Mouse (Mus musculus): Measurements from ENCODE around the gene Plekhm2.

Plekhm2 gene

DNA sequence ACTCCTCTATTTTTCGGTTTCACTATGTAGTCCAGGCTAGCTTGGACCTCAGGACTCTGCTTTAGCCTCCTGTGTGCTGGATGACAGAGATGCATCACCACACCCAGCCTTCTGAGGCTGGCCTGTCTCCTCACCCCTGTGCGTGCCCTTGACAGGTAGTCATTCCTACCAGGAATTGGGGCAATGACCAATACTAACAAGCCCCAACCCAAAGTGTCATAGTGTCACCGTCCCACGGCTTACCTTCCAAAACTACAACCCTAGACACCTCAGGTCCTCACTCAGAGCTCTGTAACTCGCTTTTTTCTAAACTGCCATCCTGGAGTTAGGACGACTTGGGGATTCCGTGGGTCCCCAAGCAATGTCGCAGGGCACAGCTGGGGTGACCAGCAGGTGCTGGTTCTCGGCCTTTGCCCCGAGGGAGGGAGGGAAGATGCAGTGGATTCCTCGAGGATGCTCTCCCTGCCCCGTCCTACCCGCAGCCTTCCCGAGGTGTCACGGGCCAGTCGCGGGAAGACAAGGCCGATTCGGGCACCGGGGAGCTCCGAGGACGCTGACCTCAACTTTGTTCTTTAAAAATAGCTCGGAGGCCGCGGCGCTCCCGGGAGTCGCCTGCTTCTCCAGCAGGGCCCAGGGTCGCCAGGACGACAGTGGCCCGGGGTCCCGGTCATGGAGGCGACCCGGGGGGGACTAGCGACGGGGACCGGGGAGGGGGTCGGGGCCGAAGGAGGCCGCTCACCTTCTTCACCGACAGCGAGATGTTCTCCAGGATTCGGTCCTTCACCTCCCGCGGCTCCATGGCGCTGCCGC is 1.4 kb downstream of the Plekhm2 start:
- peak in 1 of 2 experiments; percentile 27 for DNase-seq (ENCODE audit: low spot score in 2 of 2)

DNA sequence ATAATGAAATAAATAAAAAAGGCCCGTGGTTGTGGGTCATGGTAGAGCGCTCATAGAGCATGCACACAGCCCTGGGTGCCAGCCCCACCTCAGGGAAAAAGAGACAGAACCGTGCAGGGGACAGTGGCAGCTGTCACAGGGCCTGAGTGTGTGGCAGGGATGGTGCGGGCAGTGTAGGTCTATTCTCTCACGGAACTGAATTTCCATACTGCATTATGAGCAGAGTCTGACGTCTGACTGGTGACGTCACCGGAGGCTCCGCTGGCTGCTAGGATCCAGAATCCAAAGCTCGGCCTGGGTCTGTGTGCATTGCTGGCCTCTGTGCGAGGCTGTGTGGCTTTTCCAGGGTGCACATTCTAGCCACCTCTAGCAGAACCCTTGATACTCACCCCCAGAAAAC is 3.8 kb downstream of the Plekhm2 start:
- no peak for DNase-seq (ENCODE audit: low spot score in 2 of 2)

DNA sequence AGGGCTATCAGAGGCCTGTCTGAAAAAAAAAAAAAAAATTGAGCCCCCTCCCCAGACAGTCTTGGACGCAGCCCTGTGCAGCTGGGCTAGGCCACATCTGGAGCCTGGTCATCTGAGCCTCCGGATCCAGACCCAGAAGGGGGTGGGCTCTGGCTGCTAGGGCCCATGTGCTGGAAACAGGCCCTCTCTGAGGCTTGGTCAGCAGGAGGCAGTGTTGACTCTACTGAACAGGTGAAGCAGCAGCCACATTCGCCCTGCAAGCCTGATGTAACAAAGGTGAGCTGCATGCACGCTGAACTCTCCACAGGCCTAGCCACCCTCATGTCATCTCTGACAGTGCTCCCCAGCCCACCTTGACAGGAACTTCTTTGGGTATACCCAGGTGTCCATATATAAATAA is 5.0 kb downstream of the Plekhm2 start:
- no peak for DNase-seq (ENCODE audit: low spot score in 2 of 2)

DNA sequence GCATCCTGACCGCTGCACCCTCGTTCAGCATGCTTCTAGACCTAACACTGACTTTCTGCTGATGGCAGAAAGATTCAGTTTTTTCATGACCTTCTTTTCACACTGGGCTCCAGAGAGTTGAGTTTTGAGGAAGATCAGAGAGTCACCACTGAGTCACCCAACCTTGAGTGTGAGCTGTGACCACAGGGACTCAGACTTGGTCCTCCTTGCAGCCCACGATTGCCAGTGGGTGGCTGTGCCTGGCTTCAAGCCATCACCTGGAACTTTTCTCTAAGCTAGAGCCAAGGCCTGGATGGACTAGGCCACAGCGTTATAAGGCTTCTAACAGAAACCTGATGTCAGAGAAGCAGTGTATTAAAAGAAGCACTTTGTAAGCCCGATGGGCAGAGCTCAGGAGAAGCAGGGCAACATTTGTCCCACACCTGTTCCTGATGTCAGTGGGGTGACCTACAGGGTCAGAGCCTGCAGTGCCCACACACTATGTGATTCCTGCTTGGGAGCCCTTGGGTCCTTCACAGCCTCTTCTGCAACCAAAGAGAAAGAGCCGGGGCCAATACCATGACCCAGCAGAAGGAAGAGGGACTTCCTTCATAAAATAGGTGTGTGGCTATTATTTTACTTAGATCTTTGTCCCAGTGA is 5.7 kb downstream of the Plekhm2 start:
- DNase-seq (ENCODE audit: low spot score in 2 of 2), result no peak

DNA sequence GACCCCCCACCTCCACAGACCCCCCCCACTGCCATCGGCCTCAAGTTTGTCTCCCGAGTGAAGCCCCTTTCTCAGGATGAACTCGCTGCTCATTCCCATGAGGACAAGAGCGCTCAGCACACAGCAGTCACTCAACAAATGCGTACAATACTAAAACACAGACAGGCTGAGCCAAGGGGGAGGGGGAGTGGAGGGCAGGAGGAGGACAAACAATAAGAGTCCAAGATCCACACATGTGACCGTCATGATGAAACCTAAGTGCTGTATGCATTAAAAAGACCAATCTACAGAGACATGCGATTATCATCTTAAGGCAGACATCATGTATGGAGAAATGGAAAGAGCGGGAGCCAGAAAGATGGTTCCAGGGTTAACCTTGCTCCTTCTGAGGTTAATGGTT is 7.8 kb downstream of the Plekhm2 start:
- DNase-seq (ENCODE audit: low spot score in 2 of 2), result no peak

DNA sequence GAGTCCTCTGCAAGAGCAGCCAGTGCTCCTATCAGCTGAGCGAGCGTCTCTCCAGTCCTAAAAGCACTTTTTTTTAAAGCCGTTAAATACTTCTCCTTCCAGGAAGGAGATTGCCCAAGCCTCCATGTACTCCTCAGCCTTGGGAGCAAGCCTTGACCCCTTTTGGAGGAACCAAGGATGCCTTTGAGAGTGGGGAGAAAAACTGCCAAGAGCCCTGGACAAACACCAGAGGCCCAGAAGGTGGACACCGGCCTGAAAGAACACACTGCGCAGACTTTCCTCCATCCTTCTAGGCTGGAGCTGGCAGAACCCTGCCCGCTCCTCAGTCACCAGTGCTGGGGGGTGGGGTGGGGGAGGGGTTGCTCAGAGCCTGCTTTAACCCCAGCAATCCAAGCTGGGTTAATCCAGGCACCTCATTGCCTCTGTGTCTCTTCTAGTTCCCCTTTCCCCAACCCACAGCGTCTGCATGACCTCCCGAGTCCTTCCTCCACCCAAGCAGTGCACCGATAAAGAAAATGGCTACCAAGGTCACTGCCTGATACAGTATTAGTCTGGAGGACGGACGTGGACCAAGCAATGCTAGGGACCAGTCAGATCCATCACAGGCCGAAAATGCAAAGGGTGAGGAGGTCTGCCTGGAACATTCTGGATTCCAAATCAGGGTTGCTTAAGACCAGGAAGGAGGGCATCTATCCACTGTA is 8.6 kb downstream of the Plekhm2 start:
- peak in 1 of 2 experiments; percentile 32 for DNase-seq (ENCODE audit: low spot score in 2 of 2)

DNA sequence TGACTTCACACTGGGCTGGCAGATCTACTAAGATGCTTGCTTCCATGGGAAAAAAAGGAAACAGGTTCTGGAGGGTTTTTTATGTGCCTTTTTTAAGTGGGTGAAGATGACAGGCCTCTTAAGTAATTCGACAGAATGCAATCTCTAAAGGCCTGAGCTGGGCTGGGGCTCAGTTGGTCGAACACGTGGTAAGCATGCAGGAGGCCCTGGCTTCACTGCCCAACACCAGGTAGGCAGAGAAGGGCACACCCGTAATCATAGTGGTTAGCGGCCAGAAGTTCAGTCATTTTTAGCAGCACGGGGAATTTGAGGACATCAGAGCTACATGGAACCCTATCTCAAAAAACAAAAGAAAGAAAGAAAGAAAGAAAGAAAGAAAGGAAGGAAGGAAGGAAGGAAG is 10.2 kb downstream of the Plekhm2 start:
- DNase-seq (ENCODE audit: low spot score in 2 of 2), result no peak

DNA sequence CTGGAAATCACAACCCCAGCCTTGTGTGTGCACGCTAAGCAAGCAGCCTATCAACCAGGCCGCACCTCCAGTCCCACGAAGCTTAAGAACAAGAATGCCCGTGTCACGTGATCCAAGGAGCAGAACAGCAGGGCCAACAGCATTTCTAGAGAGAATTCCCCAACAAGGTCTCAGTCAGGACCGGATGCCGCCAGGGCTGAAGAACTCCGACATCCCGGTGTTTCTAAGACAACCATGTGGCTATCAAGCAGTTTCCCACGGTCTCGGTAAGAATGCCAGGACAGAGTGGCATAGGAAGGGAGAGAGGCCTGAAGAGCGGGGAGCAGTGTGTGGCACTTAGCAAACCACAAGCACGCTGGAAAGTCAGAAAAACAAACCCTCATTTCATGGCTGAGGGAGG is 10.9 kb downstream of the Plekhm2 start:
- no peak for DNase-seq (ENCODE audit: low spot score in 2 of 2)

DNA sequence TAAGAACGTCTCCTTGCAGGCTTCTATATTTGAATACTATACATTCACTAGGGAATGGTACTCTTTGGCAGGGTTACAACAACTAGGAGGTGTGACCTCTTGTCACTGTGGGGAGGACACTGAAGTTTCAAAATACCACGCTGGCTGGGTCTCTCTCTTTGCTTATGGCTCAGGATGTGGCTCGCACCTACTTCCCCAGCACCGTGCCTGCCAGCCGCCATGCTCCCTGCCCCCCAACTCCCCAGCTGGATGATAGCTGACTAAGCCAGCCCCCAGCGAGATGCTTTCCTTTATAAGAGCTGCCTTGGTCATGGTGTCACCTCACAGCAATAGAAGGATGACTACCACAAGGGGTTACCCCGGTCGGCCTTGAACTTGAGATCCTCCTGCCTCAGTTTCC is 11.7 kb downstream of the Plekhm2 start:
- no peak for DNase-seq (ENCODE audit: low spot score in 2 of 2)

DNA sequence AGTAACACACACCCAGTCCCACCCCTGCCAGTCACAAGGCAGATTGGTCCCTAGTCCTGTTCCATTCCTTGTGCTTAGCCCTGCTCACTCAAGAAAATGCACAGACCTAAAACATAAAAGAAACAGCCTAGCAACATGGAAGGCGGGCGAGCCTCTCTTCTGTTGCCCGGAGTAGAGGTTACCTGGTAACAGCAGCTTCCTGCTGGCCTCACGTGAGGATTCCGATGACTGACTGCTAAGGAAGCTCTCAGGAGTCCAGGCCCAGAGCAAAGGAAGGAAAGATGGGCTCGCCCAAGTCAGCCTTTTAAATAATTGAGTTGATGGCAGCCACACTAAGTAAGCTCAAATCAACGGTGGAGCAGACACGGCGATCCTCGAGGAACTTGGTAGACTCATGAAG is 12.8 kb downstream of the Plekhm2 start:
- no peak for DNase-seq (ENCODE audit: low spot score in 2 of 2)

DNA sequence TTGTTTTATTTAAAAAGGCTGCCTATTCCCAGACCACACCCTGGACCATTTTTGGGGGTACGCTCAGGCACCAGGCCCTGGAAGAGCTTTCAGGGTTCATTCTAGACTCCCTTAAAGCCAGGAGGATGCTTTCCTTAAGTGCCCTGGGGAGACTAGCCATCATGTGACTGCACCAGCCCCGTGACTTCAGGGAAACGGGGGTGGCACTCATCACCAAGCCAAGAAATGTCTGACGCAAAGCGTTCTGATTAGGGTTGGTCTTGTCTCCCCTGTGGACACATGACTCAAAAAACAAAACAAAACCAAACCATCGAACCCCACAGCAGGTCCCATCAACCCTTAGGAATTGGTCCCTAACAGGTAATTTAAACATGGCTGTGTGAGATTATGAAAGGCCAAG is 13.4 kb downstream of the Plekhm2 start:
- DNase-seq (ENCODE audit: low spot score in 2 of 2), result no peak

DNA sequence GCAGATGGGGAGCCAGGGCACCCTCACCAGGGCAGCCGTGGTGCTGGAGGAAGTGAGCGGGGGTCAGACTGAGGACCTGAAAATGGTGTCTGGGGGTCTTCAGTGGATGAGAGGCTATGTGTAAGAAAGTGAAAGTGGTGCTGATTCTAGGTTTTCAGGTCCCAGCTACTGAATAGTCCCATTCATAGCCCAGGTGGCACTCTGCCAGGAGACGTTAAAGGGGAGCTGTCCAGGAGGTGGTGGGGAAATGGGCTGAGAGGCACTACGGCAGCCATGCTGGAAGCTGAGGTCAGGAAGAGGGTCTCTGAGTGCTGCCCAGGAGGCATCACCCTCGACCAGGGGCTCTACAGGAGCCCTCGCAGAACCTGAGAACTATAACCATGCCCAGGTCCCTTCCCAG is 15.5 kb downstream of the Plekhm2 start:
- no peak for DNase-seq (ENCODE audit: low spot score in 2 of 2)

DNA sequence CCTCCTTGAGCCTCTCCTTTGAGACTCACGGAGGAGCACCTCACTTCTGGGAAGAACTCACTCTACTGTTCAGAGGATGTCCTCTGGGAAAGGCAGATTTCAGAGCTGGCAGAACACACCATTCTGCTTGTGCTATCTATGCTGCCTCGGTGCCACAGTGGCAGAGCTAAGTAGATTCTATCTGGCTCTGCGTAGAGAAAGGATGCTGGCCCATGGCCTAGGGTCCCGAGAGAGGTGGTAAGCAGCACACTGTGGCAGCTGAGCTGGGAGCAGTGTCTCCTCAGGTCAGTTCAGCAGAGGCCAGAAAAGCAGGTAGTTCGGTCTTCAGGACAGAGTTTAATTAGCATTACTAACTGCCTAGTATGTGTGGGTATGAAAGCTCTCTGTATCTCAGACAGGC is 16.4 kb downstream of the Plekhm2 start:
- DNase-seq (ENCODE audit: low spot score in 2 of 2), result no peak

DNA sequence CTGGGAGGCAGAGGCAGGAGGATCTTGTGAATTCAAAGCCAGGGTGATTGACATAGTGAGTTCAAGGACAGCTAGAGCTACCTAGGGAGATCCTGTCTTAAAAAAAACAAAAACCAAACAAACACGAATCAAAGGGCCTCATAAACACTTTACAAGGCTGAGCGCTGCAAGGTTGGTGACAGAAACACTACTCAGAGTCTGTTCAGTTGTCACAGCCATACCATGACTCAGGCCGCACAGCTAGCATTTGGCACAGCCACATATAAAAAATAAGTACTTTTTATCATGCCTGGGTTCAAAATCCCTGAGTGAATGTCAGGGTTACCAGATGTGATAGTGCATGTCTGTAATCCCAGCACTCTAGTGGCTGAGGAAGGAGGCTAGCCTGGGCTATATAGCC is 17.5 kb downstream of the Plekhm2 start:
- no peak for DNase-seq (ENCODE audit: low spot score in 2 of 2)

DNA sequence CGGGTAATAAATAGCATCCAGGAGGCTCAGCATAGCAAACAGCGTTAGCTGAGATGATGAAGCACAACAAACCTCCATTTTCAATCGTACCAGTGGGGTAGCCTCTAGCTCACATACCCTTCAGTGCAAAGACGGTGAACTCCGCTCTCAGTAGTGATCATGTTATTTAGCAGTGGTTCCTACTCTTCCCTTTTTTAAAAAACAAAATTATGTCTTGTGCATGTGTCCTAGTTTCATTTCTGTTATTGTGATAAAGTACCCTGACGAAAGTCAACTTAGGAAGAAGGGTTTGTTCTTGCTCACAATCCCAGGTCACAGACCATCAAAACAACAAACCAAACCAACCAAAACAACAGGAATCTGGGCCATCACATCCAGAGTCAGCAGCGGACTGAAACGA is 18.7 kb downstream of the Plekhm2 start:
- no peak for DNase-seq (ENCODE audit: low spot score in 2 of 2)

DNA sequence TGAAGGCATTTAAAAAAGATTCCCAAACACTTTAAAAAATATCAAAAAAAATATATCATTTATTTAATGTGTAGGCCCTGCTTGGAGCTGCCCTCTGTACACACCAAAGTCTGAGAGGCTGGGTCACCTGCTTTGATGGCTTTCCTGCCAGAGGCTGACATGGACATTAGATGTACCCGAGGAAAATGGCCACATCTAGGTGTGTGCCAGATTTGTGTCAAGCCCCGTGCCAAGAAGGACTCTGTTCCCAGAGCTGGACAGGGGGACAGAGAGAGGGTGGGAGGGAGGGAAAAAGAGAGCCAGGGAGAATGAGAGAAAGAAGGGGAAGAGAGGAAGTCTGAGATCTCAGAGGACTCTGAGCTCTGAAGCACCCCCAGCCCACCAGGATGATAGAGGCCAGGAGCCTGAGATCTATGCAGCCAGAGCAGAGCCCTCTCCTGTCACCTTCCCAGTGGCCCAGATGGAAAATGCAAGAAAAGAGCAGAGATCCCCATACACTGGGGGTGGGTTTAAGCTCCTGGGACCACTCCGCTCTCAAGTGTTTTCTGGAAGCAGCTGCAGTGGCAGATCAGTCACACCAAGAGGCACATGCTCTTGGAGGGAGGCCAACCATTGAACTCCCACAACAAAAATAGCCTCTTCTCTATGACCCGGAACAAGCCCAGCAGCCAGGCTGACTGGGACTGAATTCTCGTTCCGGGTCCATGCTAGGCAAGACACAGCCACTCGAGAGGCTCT is 21.4 kb downstream of the Plekhm2 start:
- peak; percentile 51 to 52 for DNase-seq (ENCODE audit: low spot score in 2 of 2)

DNA sequence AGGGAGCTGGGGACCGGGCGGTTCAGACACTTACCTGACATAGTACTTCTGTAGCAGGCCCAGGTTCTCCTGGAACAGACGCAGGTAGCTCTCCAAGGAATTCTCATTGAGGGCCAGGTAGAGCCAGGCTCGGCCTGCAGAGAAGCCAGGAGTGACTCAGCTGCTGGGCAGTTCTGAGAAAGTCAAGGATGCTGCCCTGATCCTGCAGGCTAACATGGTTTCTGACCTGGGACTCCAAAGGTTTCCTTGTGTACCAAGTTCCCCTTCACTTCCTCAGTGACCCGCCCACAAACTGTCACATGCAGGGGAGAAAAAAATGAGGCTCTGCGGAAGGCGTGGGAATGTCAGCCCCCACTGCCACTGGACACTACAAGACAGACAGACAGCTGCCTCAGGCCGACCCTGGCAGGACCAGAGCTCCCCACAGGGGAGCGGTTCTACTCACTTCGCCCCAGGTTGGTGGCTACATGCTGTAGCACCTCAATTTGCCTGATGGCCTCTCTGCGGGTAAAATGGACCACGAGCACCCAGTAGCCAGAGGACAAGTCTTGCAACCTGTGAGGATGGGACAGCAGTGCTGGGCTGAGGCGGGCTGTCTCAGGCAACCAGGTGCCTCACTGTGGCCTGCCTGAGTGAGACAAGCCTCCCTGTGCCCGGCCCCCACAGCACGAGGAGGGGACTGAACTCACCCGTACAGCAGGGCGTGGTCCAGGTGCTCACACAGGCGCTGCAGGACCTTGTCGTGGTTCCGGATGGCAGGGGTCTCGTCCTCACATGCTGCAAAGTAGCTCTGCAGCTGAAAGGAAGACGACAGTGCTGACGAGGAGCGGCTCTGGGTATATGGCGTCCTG is 22.5 kb downstream of the Plekhm2 start:
- DNase-seq (ENCODE audit: low spot score in 2 of 2), result no peak

DNA sequence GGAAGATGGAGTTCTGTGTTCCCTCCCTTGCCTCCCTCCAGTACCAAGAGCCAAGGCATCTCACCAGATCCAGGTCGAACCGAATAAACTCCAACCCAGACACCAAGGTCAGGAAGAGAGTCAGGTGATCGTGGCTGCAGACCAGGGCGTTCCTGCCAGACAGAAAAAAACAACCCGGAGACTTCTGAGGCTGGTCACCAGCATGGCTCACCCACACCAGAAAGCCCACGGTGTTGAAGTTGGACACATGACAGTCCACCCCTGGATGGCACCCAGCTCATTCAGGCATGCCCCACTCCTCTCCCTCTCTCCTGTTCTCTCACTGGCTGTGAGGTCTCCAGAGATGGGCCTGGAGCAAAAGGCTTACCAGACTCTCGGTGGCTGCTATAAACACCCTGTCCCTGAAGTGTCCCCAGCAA is 23.3 kb downstream of the Plekhm2 start:
- no peak for DNase-seq (ENCODE audit: low spot score in 2 of 2)

DNA sequence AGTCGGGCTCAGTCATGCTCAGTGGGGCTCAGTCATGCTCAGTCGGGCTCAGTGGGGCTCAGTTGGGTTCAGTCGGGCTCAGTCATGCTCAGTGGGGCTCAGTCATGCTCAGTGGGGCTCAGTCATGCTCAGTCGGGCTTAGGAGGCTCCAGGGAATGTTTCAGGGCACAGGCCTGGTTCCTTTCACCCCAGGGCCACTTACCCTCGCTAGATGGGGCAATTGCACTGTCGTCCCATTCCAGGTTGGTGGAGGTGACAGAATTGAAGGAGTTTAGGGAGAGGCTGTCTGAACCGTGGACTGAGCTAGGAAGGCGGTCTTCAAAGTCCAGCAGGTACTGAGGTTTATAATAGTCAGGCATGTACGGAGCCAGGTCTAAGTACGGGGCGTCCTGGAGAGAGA is 25.2 kb downstream of the Plekhm2 start:
- DNase-seq (ENCODE audit: low spot score in 2 of 2), result no peak

DNA sequence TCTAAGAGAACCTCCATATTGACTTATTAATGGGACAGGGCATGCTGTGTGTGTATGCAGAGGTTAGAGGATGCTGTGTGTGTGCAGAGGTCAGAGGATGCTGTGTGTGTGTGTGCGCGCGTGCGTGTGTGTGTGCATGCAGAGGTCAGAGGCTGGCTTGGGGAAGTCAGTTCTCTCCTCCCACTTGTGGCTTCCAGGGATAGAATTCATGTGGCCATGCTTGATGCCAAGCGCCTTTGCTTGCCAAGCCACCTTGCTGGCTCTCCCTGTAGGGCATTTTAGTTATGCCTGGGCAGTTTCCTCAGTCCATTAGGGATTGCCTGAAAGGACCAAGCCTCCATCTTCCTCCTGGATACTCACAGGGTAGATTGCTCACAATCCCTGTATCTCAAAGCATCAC is 28.0 kb downstream of the Plekhm2 start:
- no peak for DNase-seq (ENCODE audit: low spot score in 2 of 2)

DNA sequence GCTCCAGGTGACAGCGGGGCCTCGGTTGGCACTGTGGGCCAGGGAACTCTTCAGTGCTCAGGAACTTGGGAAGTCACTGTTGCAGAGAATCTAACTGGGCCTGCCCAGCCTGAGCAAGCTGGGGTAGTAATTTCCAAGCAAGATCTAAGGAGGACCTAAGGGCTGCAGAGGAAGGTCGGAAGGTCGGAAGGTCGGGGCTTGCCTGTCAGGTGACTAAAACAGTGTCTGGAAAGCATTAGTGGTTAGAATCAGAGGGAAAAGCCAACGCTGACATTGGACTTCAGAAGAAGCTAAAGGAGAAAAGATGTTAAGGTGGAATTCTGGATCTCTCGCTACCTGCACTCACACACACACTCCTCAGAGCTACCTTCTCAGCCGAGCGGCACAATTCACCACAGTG is 28.7 kb downstream of the Plekhm2 start:
- no peak for DNase-seq (ENCODE audit: low spot score in 2 of 2)
